Mouse (Mus musculus): ENCODE data around the gene Cir1.

The Cir1 gene

GRCm38 (mm10) chr2:73298841-73299240, 13.7 kb downstream of the Cir1 start:
- DNase-seq = no peak

- DNase-seq = no peak
These were observed 14.3 kb downstream of the Cir1 start for GRCm38 (mm10) chr2:73298154-73298553.

GRCm38 (mm10) chr2:73295023-73295422, 17.5 kb downstream of the Cir1 start:
- no peak for DNase-seq

- DNase-seq = no peak
These were observed 21.4 kb downstream of the Cir1 start for GRCm38 (mm10) chr2:73291130-73291529.

GRCm38 (mm10) chr2:73285630-73286029, 26.9 kb downstream of the Cir1 start:
- DNase-seq = no peak

GRCm38 (mm10) chr2:73281707-73282106, 30.8 kb downstream of the Cir1 start:
- no peak for DNase-seq

- DNase-seq = no peak
These were observed 31.3 kb downstream of the Cir1 start for GRCm38 (mm10) chr2:73281048-73281661.

- DNase-seq = no peak
These were observed 32.0 kb downstream of the Cir1 start for GRCm38 (mm10) chr2:73280356-73281047.

GRCm38 (mm10) chr2:73279271-73280038, 33.0 kb downstream of the Cir1 start:
- no peak for DNase-seq

GRCm38 (mm10) chr2:73278869-73279268, 33.6 kb downstream of the Cir1 start:
- DNase-seq = no peak

GRCm38 (mm10) chr2:73278131-73278854, 34.2 kb downstream of the Cir1 start:
- peak; percentile 68 for DNase-seq

- no peak for DNase-seq
These were observed 34.8 kb downstream of the Cir1 start for GRCm38 (mm10) chr2:73277709-73278075.

- DNase-seq = no peak
These were observed 35.3 kb downstream of the Cir1 start for GRCm38 (mm10) chr2:73277021-73277708.

GRCm38 (mm10) chr2:73276141-73276571, 36.3 kb downstream of the Cir1 start:
- no peak for DNase-seq

GRCm38 (mm10) chr2:73275261-73276040, 37.0 kb downstream of the Cir1 start:
- DNase-seq = no peak

- no peak for DNase-seq
These were observed 38.2 kb downstream of the Cir1 start for GRCm38 (mm10) chr2:73274119-73274920.

GRCm38 (mm10) chr2:73273249-73274118, 39.0 kb downstream of the Cir1 start:
- DNase-seq = no peak

- no peak for DNase-seq
These were observed 39.9 kb downstream of the Cir1 start for GRCm38 (mm10) chr2:73272351-73273248.
